Mouse (Mus musculus): ENCODE data around the gene Olfr448. TPM values are rescaled to one million over a fixed set of nuclear protein-coding genes. Genes with fewer than 3 reads are reported as not detected.
A peak's percentile ranks its signal among the peaks of the same experiment; 100 is the strongest.

Olfr448 gene
- total RNA-seq (2015; ENCODE audit: low replicate concordance) (not detected in 2 replicates), total RNA-seq (2017; ENCODE audit: low replicate concordance) (not detected in 2 replicates)

DNA sequence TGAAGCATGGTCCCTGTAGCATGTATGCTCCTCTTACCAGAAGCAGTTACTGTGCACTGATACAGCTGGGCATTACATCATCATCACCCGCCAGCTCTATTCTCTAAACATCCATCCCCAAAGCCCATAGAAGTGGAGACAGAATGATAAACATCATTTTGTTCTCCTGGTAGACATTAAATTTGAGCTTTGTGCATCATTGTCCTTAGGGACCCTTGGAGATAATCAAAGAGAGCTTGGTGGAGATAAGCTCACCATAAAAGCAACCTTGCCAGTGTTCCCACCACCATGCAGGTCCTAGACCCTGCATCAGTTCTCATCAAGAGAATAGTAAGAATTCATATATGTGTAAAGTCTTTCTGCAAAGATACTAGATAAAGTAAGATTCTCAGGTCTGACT, at the start of gene Olfr448:
Gene Olfr448, plus strand, starts transcription at position 301 of the 400 bp plus-strand sequence.
- ATAC-seq (replicated peaks; ENCODE audit: low FRiP score, poor library complexity, severe bottlenecking) = no peak

DNA sequence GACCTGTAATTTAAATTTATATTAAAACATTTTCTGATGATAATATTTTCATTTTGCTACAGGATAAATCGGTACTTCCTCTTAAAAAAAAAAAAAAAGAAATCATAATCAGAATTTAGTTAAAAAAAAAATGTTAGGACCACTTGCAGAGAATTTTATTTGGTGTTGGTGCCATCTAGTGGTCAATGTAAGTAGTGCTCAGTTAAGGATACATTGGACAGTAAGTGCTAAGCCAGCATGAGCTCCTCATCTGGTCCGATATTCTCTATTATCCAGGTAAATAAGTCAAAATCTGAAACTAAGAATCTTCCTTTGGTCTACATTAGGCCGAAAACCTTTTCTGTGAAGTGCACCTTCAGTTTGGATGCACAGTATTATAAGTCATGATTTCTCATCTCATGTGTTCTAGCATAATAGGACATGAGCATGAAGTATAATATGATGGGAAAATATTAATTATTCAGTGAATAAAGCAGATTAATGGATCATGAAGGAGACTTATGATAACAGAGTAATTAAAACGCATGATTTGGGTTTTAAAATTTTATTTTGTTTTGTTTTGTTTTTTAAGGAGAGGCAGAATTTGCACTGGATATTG, 29.9 kb upstream of the Olfr448 start:
- ATAC-seq (replicated peaks; ENCODE audit: low FRiP score, poor library complexity, severe bottlenecking) = 0 out of 2 replicates have a peak, but pooled peaks have one; percentile 46

DNA sequence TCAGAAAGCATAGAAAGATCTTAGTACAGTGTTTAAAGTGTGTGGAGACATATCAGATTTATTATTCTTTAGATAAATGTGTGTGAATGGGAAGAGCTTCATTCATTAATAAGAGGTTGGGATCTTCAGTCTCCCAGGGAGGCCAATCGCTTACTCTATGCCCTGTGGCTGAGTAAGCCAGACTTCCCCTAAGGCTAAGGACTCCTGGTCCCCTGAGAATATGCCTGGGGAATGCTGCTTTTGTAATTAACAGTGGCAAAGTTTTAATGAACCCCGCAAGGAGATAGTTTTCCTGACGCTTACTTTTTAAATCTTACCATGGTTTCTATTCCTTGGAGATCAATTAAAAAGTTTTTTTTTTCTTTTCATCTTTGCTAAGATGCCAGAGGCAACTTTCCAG, 20.5 kb upstream of the Olfr448 start:
- ATAC-seq (replicated peaks; ENCODE audit: low FRiP score, poor library complexity, severe bottlenecking) = no peak

DNA sequence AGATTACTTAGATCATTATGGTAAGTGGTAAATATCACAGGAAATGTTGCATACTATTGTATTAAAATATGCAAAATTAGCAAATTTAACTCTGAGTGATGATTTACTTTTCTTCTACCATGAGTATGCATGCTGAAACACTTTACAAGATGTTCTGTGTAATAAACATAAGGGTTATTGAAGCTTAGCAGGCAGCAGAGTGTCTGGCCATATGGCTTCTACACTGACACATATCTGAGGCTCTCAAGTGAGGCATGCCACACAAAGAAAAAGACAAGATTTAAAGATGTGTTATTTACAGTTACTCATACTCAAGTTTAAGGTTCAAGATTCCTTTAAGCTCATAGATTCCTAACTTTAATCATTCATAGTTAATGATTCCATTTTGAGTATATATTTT, 13.9 kb upstream of the Olfr448 start:
- ATAC-seq (replicated peaks; ENCODE audit: low FRiP score, poor library complexity, severe bottlenecking) = no peak

DNA sequence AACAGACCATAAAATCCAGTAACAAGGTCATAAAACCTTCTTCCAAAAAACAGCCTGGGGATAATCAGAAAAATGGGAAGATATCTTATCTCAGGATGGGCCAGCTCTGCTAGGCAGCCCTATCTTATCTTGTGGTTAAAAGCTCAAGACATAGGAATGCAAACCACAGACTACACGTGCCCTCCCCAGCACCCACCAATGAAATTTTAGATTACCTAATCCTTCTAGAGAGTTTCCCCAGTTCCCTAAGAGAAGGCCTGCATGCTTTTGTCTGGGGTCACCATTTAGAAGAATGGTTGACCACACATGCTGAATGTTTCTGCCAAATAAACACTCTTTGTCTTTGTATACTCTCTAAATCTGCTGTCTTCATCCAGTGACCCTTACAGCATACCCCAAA, 10.1 kb downstream of the Olfr448 start:
- ATAC-seq (replicated peaks; ENCODE audit: low FRiP score, poor library complexity, severe bottlenecking) = no peak

DNA sequence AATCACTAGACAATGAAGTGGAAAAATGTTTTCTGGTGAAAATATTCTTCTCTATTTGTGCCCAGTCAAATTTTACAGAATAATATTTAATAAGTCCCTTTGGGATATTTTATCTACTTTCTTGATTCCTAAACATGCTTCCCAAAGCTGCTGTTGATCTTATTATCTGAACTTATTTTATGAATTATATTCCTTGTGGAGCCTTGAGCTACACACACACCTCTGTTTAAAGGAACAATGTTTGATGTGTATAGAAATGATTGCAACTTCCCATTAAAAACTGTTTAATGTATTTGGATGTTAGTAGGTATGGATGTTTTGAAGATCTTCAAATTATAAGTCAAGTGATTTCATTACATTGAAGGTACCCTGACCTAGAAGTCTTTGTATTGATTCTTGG, 18.3 kb downstream of the Olfr448 start, which contains the start of gene Olfr447:
Gene Olfr447, plus strand, starts transcription at position 301 of the 400 bp plus-strand sequence.
- no peak for ATAC-seq (replicated peaks; ENCODE audit: low FRiP score, poor library complexity, severe bottlenecking)

DNA sequence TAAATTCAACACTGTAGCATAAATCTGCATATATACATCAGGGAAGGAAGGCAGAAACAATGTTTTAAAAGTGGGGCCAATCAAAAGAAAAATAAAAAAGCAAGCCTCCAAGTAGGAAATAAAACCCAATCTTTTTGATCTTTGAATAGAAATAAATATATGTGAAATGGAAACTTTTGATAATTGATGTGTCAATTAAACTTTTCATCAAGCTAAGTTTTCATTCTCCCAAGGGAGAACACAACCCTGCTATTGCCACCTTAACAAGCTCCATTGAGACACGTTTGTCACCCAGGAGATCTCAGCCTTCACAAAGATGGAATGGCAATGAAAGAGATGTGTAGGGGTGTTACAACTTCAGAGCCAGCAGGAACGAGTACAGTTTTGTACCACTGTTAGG, 30.8 kb downstream of the Olfr448 start, which contains the start of gene Olfr446:
Gene Olfr446, plus strand, starts transcription at position 301 of the 400 bp plus-strand sequence.
- no peak for ATAC-seq (replicated peaks; ENCODE audit: low FRiP score, poor library complexity, severe bottlenecking)

Other genes with a start within 250 kb of the Olfr448 start
- gene Tcaf2, start 245.2 kb upstream of the Olfr448 start, total RNA-seq (2015; ENCODE audit: low replicate concordance) = not detected in 2 replicates
- gene Tcaf2, start 245.2 kb upstream of the Olfr448 start, total RNA-seq (2017; ENCODE audit: low replicate concordance) = not detected in 2 replicates
- not detected in 2 replicates for gene Tcaf1, start 180.4 kb upstream of the Olfr448 start, total RNA-seq (2015; ENCODE audit: low replicate concordance)
- gene Tcaf1, start 180.4 kb upstream of the Olfr448 start, total RNA-seq (2017; ENCODE audit: low replicate concordance) = not detected in 2 replicates
- not detected in 2 replicates for gene Olfr453, start 151.1 kb upstream of the Olfr448 start, total RNA-seq (2015; ENCODE audit: low replicate concordance)
- not detected in 2 replicates for gene Olfr453, start 151.1 kb upstream of the Olfr448 start, total RNA-seq (2017; ENCODE audit: low replicate concordance)
- not detected in 2 replicates for gene Olfr38, start 134.0 kb upstream of the Olfr448 start, total RNA-seq (2015; ENCODE audit: low replicate concordance)
- not detected in 2 replicates for gene Olfr38, start 134.0 kb upstream of the Olfr448 start, total RNA-seq (2017; ENCODE audit: low replicate concordance)
- gene Olfr452, start 105.3 kb upstream of the Olfr448 start, total RNA-seq (2015; ENCODE audit: low replicate concordance) = not detected in 2 replicates
- gene Olfr452, start 105.3 kb upstream of the Olfr448 start, total RNA-seq (2017; ENCODE audit: low replicate concordance) = not detected in 2 replicates
- not detected in 2 replicates for gene Olfr450, start 78.5 kb upstream of the Olfr448 start, total RNA-seq (2015; ENCODE audit: low replicate concordance)
- not detected in 2 replicates for gene Olfr450, start 78.5 kb upstream of the Olfr448 start, total RNA-seq (2017; ENCODE audit: low replicate concordance)
- gene Olfr449, start 56.1 kb upstream of the Olfr448 start, total RNA-seq (2015; ENCODE audit: low replicate concordance) = not detected in 2 replicates
- not detected in 2 replicates for gene Olfr449, start 56.1 kb upstream of the Olfr448 start, total RNA-seq (2017; ENCODE audit: low replicate concordance)
- not detected in 2 replicates for gene Olfr447, start 18.4 kb downstream of the Olfr448 start, total RNA-seq (2015; ENCODE audit: low replicate concordance)
- gene Olfr447, start 18.4 kb downstream of the Olfr448 start, total RNA-seq (2017; ENCODE audit: low replicate concordance) = not detected in 2 replicates
- gene Olfr446, start 30.9 kb downstream of the Olfr448 start, total RNA-seq (2015; ENCODE audit: low replicate concordance) = not detected in 2 replicates
- gene Olfr446, start 30.9 kb downstream of the Olfr448 start, total RNA-seq (2017; ENCODE audit: low replicate concordance) = not detected in 2 replicates
- gene Olfr444, start 58.6 kb downstream of the Olfr448 start, total RNA-seq (2015; ENCODE audit: low replicate concordance) = not detected in 2 replicates
- not detected in 2 replicates for gene Olfr444, start 58.6 kb downstream of the Olfr448 start, total RNA-seq (2017; ENCODE audit: low replicate concordance)
- not detected in 2 replicates for gene Olfr441, start 215.9 kb downstream of the Olfr448 start, total RNA-seq (2015; ENCODE audit: low replicate concordance)
- gene Olfr441, start 215.9 kb downstream of the Olfr448 start, total RNA-seq (2017; ENCODE audit: low replicate concordance) = not detected in 2 replicates

All from erythroid progenitor cell, adult 5-6 weeks (primary cell).